Mouse (Mus musculus) kidney, adult 2 months (tissue): ENCODE data around the gene Tex11.
"Not testable (repeated sequence)": the region's sequence is repeated elsewhere in the genome, so short reads cannot be mapped to it uniquely, and the experiment has no call there.

Experiments
- CTCF ChIP-seq: fragments of 200-500 bp; conservative IDR thresholded peaks from 2 replicates; pipeline ENCODE4 v1.5.1; 2011; ENCODE audit warnings: low read depth, mild to moderate bottlenecking, control low read depth, low read length, moderate library complexity, mixed read lengths; ENCODE audit not compliant: insufficient read depth, insufficient read length
- POLR2A ChIP-seq: fragments of 200-500 bp; IDR thresholded peaks from one replicate; pipeline ENCODE4 v1.6.1; 2011; ENCODE audit warnings: low read depth, low read length, control low read depth

GRCm38 (mm10) chrX:101085211-101085610 lies 25.7 kb upstream of the Tex11 start:
- TF ChIP-seq CTCF, POLR2A: not testable (repeated sequence)
